Mouse (Mus musculus) embryo, embryonic 10 days (tissue): ENCODE measurements around the gene Gm1553.

Experiments used
- DNase-seq: peaks from one replicate; pipeline ENCODE4 v3.0.0-alpha.2; 2015; ENCODE audit warnings: low spot score

Gene Gm1553

DNA sequence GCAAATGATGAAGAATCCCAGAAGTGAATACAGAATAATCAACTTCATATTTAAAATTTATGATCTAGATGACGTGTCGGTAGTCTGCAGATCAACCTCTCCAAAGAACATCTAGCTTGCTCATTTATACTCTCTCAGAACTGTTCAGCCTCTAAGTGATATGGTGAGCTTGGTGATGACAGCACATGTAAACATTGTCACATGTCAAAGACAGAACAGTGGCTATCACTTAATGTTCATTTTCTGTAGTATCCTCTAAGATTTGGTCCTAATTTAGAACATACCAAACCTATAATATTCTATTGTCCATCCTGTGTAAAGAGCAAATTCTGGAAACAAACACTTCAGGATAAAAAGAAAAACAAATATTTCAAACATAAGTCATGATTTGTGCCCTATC, at the start of gene Gm1553:
Gene Gm1553 (minus strand): TSS at position 101 of the 400 bp plus-strand sequence.
- DNase-seq: no peak
